Mouse (Mus musculus) ES-E14 (cell line): ENCODE measurements around the gene Abhd14a.

Experiments
- CHD2 ChIP-seq: IDR thresholded peaks from 2 replicates; pipeline ENCODE4 v1.6.1; 2014; ENCODE audit warnings: mild to moderate bottlenecking, low read depth, low read length, inconsistent platforms
- HCFC1 ChIP-seq: IDR thresholded peaks from 2 replicates; pipeline ENCODE4 v1.6.1; 2012; ENCODE audit warnings: low read length, inconsistent platforms, borderline replicate concordance; ENCODE audit not compliant: insufficient read depth
- MAFK ChIP-seq: IDR thresholded peaks from 2 replicates; pipeline ENCODE4 v1.6.1; 2014; ENCODE audit warnings: mild to moderate bottlenecking, low read depth, low read length, inconsistent platforms; ENCODE audit not compliant: insufficient read depth
- ZC3H11A ChIP-seq: IDR thresholded peaks from 2 replicates; pipeline ENCODE4 v1.6.1; 2012; ENCODE audit warnings: low read depth, mild to moderate bottlenecking, inconsistent platforms, low read length, borderline replicate concordance
- ZNF384 ChIP-seq: IDR thresholded peaks from 2 replicates; pipeline ENCODE4 v1.6.1; 2012; ENCODE audit warnings: low read depth, low read length, inconsistent platforms

- TF ChIP-seq ZNF384 (no peak), ZC3H11A (no peak), HCFC1 (no peak), CHD2 (no peak), MAFK (no peak)
These were observed 20.3 kb upstream of the Abhd14a start for GRCm38 (mm10) chr9:106467746-106468145.
